Mouse (Mus musculus): ENCODE measurements around the gene Eif4g2. TPM values are rescaled to one million over a fixed set of nuclear protein-coding genes. Genes with fewer than 3 reads are reported as not detected.

Eif4g2 gene
- polyA plus RNA-seq (2017; shearing (Covaris generic)), result 1,003 TPM

GRCm38 (mm10) chr7:111082822-111083732 lies at the start of gene Eif4g2:
TSS of gene Eif4g2 (minus strand) at chr7:111083030.

GRCm38 (mm10) chr7:111028281-111029045 lies 54.4 kb downstream of the Eif4g2 start, which contains the start of gene Ctr9:
TSS of gene Ctr9 (plus strand) at chr7:111028951.

Other genes starting within 250 kb of the Eif4g2 start
- gene Rnf141, start 238.6 kb downstream of the Eif4g2 start, polyA plus RNA-seq (2017; shearing (Covaris generic)), result 18.2 TPM
- not detected for gene Lyve1, start 219.8 kb downstream of the Eif4g2 start, polyA plus RNA-seq (2017; shearing (Covaris generic))
- gene Mrvi1, start 100.6 kb downstream of the Eif4g2 start, polyA plus RNA-seq (2017; shearing (Covaris generic)), result 0.60 TPM
- 82.2 TPM for gene Ctr9, start 54.1 kb downstream of the Eif4g2 start, polyA plus RNA-seq (2017; shearing (Covaris generic))

Measured in inflammation-experienced regulatory T-cells, adult 16 weeks (primary cell).